Mouse (Mus musculus) neural tube, embryonic 15.5 days (tissue): ENCODE measurements around the gene U2af1l4. TPM values are rescaled to one million over a fixed set of nuclear protein-coding genes. Genes with fewer than 3 reads are reported as not detected.
A peak's percentile ranks its signal among the peaks of the same experiment; 100 is the strongest.

Experiments used
- ATAC-seq: fragments of 200-750 bp; cut with Nextera tagmentation; 2 replicates; pipeline ENCODE4 v1.8.0; 2017; ENCODE audit warnings: mild to moderate bottlenecking, moderate TSS enrichment, moderate library complexity; ENCODE audit not compliant: low FRiP score
- H3K27ac ChIP-seq: fragments of 300-500 bp; sonication (generic); replicated peaks from 2 replicates; pipeline ENCODE4 v1.5.1; 2015; ENCODE audit warnings: mild to moderate bottlenecking, inconsistent platforms
- H3K27me3 ChIP-seq: fragments of 300-500 bp; sonication (generic); replicated peaks from 2 replicates; pipeline ENCODE4 v1.6.1; 2015; ENCODE audit warnings: inconsistent platforms
- H3K36me3 ChIP-seq: fragments of 300-500 bp; sonication (generic); 2 replicates; pipeline ENCODE4 v1.6.1; 2015; ENCODE audit warnings: inconsistent platforms
- H3K4me1 ChIP-seq: fragments of 300-500 bp; sonication (generic); 2 replicates; pipeline ENCODE4 v1.6.1; 2015; ENCODE audit warnings: inconsistent platforms
- H3K4me2 ChIP-seq: fragments of 300-500 bp; sonication (generic); 2 replicates; pipeline ENCODE4 v1.6.1; 2015; ENCODE audit warnings: inconsistent platforms, mild to moderate bottlenecking, moderate library complexity
- H3K4me3 ChIP-seq: fragments of 300-500 bp; sonication (generic); replicated peaks from 2 replicates; pipeline ENCODE4 v1.5.1; 2015; ENCODE audit warnings: mild to moderate bottlenecking, inconsistent platforms
- H3K9ac ChIP-seq: fragments of 300-500 bp; sonication (generic); replicated peaks from 2 replicates; pipeline ENCODE4 v1.6.1; 2015; ENCODE audit warnings: mild to moderate bottlenecking, inconsistent platforms
- H3K9me3 ChIP-seq: fragments of 300-500 bp; sonication (generic); replicated peaks from 2 replicates; pipeline ENCODE4 v1.6.1; 2016; ENCODE audit warnings: inconsistent platforms
- WGBS: fragments of 180-500 bp; shearing (Covaris S2); methylation state at CpG from one replicate; pipeline ENCODE4 v1.1.7; 2015; ENCODE audit warnings: mixed read lengths; 5-methylcytosine and 5-hydroxymethylcytosine counted together
- polyA plus RNA-seq: library from polyadenylated mRNA; unstranded; fragments of >200 nt; fragmentation: Nextera tagmentation; extraction: Ambion mirVana; gene quantifications from 2 replicates; pipeline ENCODE4 v1.2.1, GENCODE M21; 2015

The U2af1l4 gene
- polyA plus RNA-seq, 1 experiment from 2014 or later: 95.2 TPM

DNA sequence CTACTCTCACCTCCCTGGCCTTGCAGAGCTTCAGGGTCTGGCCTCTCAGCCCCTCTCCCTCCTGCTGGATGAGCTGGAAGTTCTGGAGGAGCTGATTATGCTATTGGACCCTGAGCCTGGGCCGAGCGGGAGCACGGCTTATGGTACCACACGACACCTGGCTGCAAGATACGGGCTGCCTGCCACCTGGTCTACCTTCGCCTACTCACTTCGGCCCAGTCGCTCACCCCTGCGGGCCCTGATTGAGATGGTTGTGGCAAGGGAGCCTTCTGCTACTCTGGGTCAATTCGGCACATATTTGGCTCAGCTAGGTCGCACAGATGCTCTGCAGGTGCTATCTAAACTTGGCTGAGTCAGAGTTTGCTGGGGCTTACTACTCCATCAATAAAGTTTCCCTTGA is 4.5 kb downstream of the U2af1l4 start:
- Histone ChIP-seq H3K4me1 (peaks cover 14% of the 10 kb centered on the region), H3K27me3 (no peaks in the 10 kb centered on the region), H3K4me3 (no peak overlapping the region), H3K36me3 (peaks cover 65% of the 10 kb centered on the region), H3K4me2 (no peak overlapping the region), H3K9me3 (no peaks in the 10 kb centered on the region), H3K27ac (no peak overlapping the region), H3K9ac (no peak overlapping the region)
- ATAC-seq: no peak
- 91% methylated on average over 11 of the region's 11 CpGs for WGBS

DNA sequence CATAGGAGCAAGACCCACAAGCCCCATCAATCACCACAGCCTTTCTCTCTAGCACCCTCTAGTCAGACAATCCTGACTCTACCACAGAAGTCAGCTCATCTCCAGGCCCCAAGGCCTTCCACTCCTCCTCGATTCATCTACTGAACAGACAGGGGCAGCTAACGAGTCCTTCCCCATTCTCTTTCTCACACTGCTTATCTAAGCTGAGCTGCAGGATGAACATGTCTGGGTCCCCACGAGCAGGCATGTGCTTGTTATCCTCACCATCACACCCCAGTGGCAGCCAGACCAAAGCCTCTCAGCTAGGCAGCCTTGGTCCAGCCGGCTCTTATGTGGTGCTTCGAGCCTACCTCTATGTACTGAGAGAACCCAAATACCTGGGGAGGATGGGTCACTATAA is 9.3 kb downstream of the U2af1l4 start:
- no peak overlapping the region for H3K4me3 ChIP-seq
- no peak overlapping the region for H3K9ac ChIP-seq
- H3K4me2 ChIP-seq: no peak overlapping the region
- no peak overlapping the region for H3K27ac ChIP-seq
- no peak for ATAC-seq
- peaks cover 93% of the 10 kb centered on the region for H3K36me3 ChIP-seq
- WGBS: 87% methylated on average over 5 of the region's 5 CpGs
- no peaks in the 10 kb centered on the region for H3K27me3 ChIP-seq
- no peaks in the 10 kb centered on the region for H3K4me1 ChIP-seq
- no peaks in the 10 kb centered on the region for H3K9me3 ChIP-seq

DNA sequence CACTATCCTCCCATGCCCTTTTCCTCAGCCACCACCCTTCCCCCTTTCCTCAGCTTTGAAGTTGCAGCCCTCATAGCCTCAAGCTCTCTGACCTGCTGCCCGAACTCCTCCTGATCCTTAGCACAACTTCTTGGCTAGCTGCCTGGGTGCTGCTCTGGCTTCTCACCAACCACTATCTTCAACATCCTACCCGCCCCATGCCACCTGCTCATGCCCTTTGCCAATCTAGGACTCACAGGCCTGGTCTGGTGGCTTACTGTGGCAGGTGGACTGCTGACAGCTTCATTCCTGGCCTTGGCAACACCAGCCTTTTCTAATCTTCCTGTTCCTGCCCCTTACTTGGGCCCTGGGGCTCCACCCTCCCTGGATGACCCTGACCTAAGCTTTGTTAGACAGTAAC is 9.9 kb downstream of the U2af1l4 start:
- peaks cover 95% of the 10 kb centered on the region for H3K36me3 ChIP-seq
- no peak overlapping the region for H3K27ac ChIP-seq
- H3K27me3 ChIP-seq: no peaks in the 10 kb centered on the region
- H3K9ac ChIP-seq: no peak overlapping the region; the same call in 1 of the 2 replicates
- no peak overlapping the region for H3K4me2 ChIP-seq
- H3K9me3 ChIP-seq: no peaks in the 10 kb centered on the region
- no peak overlapping the region for H3K4me3 ChIP-seq
- no peaks in the 10 kb centered on the region for H3K4me1 ChIP-seq
- ATAC-seq: no peak
- WGBS: 88% methylated on average over 2 of the region's 2 CpGs

DNA sequence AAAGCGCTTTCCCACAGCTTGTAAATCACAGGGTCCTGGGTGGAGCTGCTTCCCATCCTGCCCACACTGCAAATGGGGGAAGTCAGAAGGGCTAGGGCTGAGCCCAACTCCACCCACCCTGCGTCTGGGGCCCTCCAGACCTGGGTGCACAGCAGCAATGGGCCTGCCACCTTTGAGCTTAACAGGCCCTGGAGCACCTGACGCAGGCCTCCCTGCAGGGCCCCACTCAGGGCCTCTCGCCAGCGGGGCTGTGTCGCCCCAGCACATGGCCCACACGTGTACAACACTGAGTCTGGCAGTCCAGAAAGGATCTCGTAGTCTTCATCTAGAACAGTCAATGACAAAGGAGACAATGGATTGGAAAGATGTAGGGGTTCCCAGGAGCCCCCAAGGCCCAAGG is 16.8 kb downstream of the U2af1l4 start:
- no peaks in the 10 kb centered on the region for H3K4me1 ChIP-seq
- peaks cover 99% of the 10 kb centered on the region for H3K36me3 ChIP-seq
- no peak overlapping the region for H3K4me2 ChIP-seq
- no peak overlapping the region for H3K9ac ChIP-seq
- H3K27ac ChIP-seq: no peak overlapping the region
- H3K4me3 ChIP-seq: no peak overlapping the region
- WGBS: 94% methylated on average over 8 of the region's 8 CpGs
- no peaks in the 10 kb centered on the region for H3K27me3 ChIP-seq
- no peak for ATAC-seq
- no peaks in the 10 kb centered on the region for H3K9me3 ChIP-seq

DNA sequence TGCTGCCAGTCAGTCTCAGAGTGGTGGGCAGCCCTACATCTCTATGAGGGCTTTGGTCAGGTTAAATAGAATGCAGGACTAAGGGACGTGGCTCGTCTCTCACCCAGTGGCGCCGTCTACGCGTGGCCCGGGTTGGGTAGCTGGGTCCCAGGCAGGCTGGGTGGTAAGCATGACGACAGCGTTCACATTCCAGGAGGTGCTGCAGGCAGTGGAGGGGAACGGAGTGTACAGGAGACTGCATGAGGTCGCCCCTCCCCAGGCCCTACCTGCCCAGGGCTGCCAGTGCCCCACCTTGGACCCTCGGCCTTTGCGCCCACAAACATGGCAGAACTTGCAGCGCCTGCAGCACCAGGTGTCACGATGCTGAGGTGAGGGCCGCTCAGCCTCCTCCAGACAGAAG is 18.4 kb downstream of the U2af1l4 start:
- peaks cover 97% of the 10 kb centered on the region for H3K36me3 ChIP-seq
- peaks cover 3% of the 10 kb centered on the region for H3K4me1 ChIP-seq
- no peak overlapping the region for H3K4me2 ChIP-seq
- H3K9me3 ChIP-seq: no peaks in the 10 kb centered on the region
- H3K27ac ChIP-seq: no peak overlapping the region
- no peak overlapping the region for H3K9ac ChIP-seq
- WGBS: 96% methylated on average over 16 of the region's 16 CpGs
- H3K4me3 ChIP-seq: no peak overlapping the region
- no peak for ATAC-seq
- H3K27me3 ChIP-seq: no peaks in the 10 kb centered on the region

DNA sequence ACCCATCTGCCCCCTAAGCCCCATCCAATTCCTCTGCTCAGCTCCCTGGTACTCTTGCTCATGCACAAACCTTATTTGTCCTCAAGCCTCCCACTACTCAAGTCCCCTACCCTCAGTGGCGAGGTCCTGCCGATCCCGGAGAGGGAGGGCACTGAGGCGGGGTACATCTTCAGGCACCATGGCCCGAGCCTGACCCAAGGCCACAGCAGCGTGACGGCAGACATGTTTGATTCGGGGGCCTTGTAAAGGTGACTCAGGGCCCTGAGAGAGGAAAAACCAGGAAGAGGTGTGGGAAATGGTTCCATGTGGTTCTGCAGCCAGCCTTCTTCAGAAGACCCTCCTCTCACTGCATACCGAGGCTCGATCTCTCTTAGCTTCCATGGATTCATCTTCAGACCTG is 21.2 kb downstream of the U2af1l4 start:
- H3K36me3 ChIP-seq: peaks cover 69% of the 10 kb centered on the region
- H3K4me2 ChIP-seq: no peak overlapping the region
- no peak overlapping the region for H3K27ac ChIP-seq
- no peak overlapping the region for H3K9ac ChIP-seq
- ATAC-seq: no peak
- H3K4me1 ChIP-seq: peaks cover 16% of the 10 kb centered on the region
- H3K9me3 ChIP-seq: no peaks in the 10 kb centered on the region
- no peaks in the 10 kb centered on the region for H3K27me3 ChIP-seq
- H3K4me3 ChIP-seq: no peak overlapping the region
- WGBS: 94% methylated on average over 10 of the region's 10 CpGs

DNA sequence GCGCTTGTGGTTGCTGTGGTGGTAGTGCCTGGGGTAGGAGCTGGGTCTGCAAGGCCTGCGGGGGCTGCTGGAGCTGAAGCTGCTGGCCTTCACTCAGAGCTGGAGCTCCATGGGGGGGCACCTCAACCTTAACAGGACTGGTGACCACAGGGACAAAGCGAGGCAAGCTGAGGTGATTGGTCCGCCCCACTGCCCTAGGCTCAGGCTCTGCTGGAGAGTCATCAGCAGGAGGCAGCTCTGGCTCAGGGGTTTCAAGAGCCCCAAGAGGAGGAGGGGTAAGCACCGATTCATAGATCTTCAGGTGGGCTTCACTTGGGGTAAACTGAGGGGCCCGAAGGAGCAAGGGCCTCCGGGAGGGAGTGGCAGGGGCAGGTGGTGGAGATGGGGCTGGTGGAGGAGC is 22.1 kb downstream of the U2af1l4 start:
- Histone ChIP-seq H3K27me3 (no peaks in the 10 kb centered on the region), H3K4me2 (no peak overlapping the region), H3K9me3 (no peaks in the 10 kb centered on the region), H3K27ac (no peak overlapping the region), H3K9ac (no peak overlapping the region), H3K4me3 (no peak overlapping the region), H3K4me1 (peaks cover 23% of the 10 kb centered on the region), H3K36me3 (peaks cover 61% of the 10 kb centered on the region)
- WGBS: 95% methylated on average over 7 of the region's 7 CpGs
- ATAC-seq: no peak

DNA sequence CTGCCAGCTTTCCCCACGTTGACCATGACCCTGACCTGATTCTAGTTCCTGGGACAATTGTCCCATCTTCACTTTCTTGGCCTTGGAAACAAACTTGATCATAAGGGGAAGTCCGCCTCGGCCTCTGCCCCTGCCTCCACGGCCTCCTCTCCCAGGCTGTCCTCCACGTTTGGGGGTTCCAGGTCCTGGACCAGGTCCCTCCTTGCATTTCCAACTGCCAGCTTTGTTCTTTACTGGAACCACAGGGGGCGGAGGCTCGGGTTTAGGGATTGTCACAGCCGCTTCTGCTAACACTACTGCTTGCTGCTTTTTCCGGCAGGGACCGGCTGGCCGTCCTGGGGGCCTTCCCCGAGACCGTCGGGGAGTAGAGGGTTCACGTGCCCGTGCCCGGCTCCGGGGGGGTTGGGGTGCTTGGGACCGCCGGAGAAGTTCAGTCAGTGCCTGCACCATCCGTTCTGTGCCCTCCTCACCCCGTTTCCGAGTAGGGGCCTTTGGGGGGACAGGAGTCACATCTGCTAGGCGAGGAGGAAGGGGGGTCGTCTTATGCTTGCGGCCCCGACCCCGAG is 23.4 kb downstream of the U2af1l4 start:
- Histone ChIP-seq H3K4me2 (peak overlapping the region; percentile 90), H3K36me3 (peaks cover 48% of the 10 kb centered on the region), H3K4me3 (peak overlapping the region; percentile 91; the same call in 1 of the 2 replicates), H3K9ac (no peak overlapping the region), H3K9me3 (no peaks in the 10 kb centered on the region), H3K27me3 (no peaks in the 10 kb centered on the region), H3K4me1 (peaks cover 23% of the 10 kb centered on the region), H3K27ac (no peak overlapping the region)
- WGBS: 92% methylated on average over 28 of the region's 28 CpGs
- no peak for ATAC-seq

DNA sequence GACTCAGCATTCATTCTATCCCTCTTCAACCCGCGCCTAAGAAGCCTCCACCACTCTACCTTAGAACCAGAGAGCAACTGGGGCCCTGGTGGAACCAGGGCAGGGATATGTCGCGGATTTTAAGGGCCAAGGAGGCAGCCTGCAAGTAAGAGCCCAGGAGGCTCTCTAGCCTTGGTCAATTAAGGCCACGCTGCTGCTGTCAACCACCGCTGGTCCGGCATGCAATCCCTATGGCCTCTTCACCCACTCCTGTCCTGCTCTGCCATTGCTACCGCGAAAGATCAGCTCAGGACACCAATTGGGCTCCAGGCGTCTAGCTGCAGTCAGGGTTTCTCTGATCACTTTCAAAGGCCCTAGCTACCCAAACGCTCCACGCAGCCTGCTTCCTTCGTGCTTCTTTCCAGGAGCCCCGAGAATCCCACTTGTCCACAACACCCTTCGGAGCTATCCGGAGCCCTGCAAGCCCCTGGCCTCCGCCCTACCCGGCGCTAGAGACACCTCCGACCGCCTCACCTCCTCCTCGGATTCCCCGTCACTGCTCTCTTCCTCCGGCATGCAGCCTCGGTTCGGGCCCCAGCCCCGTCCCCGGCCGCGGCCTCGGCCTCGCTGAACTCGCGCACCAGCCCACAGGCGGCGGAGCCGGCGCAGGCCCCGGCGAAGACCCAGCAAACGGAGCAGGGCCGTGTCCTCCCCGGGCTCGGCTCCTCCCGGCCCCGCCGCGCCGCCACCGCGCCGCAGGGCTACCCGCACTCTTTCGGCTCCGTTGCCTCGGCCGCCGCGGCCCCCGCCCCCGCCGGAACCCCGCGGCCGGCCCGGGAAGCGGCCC is 25.0 kb downstream of the U2af1l4 start:
- peaks cover 23% of the 10 kb centered on the region for H3K4me1 ChIP-seq
- H3K4me2 ChIP-seq: peak overlapping the region; percentile 90
- peak overlapping the region; percentile 91 for H3K4me3 ChIP-seq
- peak overlapping the region; percentile 94 for H3K27ac ChIP-seq
- ATAC-seq: peak; percentile 43
- WGBS: under 1% methylated on average over 66 of the region's 67 CpGs
- peaks cover 33% of the 10 kb centered on the region for H3K36me3 ChIP-seq
- H3K9me3 ChIP-seq: no peaks in the 10 kb centered on the region
- H3K9ac ChIP-seq: peak overlapping the region; percentile 96
- no peaks in the 10 kb centered on the region for H3K27me3 ChIP-seq

DNA sequence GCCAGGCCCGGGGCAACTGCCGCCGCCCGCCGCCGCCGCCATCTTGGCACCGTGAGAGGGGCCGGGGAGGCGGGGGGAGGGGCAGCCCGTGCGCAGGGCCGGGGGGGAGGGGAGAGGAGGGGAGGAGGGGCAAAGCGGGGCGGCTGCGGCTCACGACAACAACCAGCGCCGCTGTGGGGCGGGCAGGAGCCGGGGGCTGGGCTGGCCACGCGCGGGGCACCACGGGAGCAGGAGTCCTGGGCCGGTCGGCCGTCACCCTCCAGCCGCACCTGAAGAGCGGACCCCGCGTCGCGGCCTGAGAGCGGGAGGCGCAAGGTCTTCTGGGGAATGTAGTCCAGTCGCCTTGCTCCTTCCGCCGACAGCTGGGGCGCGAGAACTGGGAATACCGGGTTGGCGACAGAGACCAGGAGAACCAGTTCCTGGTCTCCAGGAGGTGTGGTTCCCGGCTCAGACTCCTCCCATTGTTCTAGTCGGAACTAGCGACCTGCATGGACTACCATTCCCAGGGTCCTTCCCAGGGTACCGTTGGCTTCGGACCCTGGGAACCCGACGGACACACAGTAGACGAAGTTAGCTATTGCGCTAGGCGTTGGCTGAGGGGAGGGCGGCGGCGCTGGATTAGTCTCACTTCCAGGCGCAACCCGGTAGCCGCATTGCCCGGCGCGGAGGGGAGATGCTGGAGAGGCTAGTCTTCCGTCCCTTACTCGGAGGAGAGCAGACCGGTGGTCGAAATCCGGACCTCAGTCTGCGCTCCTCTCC is 25.8 kb downstream of the U2af1l4 start, which contains the start of gene Kmt2b:
Gene Kmt2b, minus strand, starts transcription at position 51 of the 759 bp plus-strand sequence.
- peak within 1 kb of the TSS; percentile 90 for H3K4me2 ChIP-seq
- H3K9ac ChIP-seq: peak within 1 kb of the TSS; percentile 96
- H3K27ac ChIP-seq: peak within 1 kb of the TSS; percentile 94
- H3K4me1 ChIP-seq: peaks cover 23% of the 10 kb centered on the region
- under 1% methylated on average over 63 of the region's 68 CpGs for WGBS
- peaks cover 25% of the 10 kb centered on the region for H3K36me3 ChIP-seq
- peak; percentile 95 for ATAC-seq
- no peaks in the 10 kb centered on the region for H3K27me3 ChIP-seq
- no peaks in the 10 kb centered on the region for H3K9me3 ChIP-seq
- H3K4me3 ChIP-seq: peak within 1 kb of the TSS; percentile 91

DNA sequence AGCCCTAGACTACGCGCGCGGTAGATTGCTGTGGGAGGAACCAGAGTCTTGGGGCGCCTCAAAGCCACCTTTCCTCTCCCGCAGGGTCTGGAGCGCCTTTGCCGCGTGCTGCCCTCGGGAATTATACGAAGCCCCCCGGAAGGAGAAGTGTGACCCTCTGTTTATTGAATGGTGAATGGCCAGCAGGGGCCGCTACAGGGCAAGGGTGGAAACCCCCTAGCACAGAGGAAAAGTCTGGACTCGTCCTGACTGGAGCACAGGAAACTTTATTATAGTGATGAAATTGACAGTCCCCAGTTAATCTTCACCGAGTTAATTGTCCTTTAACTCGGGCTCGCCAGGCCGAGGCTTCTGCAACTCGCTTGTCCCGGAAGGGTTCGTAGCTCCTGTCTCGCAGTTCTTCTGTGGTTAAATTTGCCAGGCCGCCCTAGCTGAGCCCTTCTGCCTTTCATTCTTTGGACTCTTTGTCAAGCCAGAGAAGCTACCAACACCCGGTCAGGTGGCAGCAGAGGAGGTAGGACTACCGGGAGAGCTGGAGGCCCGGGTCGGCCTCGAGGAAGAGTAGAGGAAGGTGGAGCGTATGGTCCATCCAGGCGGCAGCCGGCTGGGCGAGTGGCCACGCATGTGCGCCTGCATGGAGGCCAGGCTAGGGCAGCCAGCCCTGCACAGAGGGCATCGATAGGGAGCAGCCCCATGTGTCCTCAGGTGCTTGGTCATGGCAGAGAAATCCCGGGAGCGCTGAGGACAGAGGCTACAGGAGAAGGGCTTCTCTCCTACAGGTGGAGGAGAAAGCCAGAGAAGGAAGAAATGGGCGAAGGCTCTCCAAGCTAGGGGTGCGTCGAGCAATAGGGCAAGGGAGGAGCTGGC is 26.6 kb downstream of the U2af1l4 start:
- peak; percentile 79 for ATAC-seq
- Histone ChIP-seq H3K27ac (peak overlapping the region; percentile 94), H3K4me1 (peaks cover 23% of the 10 kb centered on the region), H3K9me3 (no peaks in the 10 kb centered on the region), H3K9ac (peak overlapping the region; percentile 96), H3K36me3 (peaks cover 17% of the 10 kb centered on the region), H3K4me3 (peak overlapping the region; percentile 91), H3K27me3 (no peaks in the 10 kb centered on the region), H3K4me2 (peak overlapping the region; percentile 90)
- 28% methylated on average over 40 of the region's 40 CpGs for WGBS
